Mouse (Mus musculus) cerebellum, adult 2 months (tissue): Measurements from ENCODE around the gene Emcn. TPM values are rescaled to one million over a fixed set of nuclear protein-coding genes. Genes with fewer than 3 reads are reported as not detected.

ENCODE experiments used
- DNase-seq, 2 experiments: peaks; one replicate each; pipeline ENCODE4 v3.0.0; 2021
- H3K27ac ChIP-seq: fragments of 200-500 bp; 2 replicates; pipeline ENCODE4 v1.5.1; 2012; ENCODE audit warnings: low read length, control low read depth, inconsistent platforms; ENCODE audit not compliant: insufficient read depth
- H3K27me3 ChIP-seq: fragments of 200-500 bp; 2 replicates; pipeline ENCODE4 v1.6.1; 2012; ENCODE audit warnings: inconsistent platforms, mild to moderate bottlenecking, low read length, moderate library complexity; ENCODE audit not compliant: control insufficient read depth, insufficient read depth
- H3K4me1 ChIP-seq: fragments of 200-500 bp; 2 replicates; pipeline ENCODE4 v1.6.1; 2011; ENCODE audit warnings: low read length; ENCODE audit not compliant: control insufficient read depth, insufficient read depth
- H3K4me3 ChIP-seq: fragments of 200-500 bp; replicated peaks from 2 replicates; pipeline ENCODE3; 2011; ENCODE audit warnings: mild to moderate bottlenecking, low read depth, low read length, control low read depth; ENCODE audit not compliant: insufficient read depth
- CTCF ChIP-seq: fragments of 200-500 bp; IDR thresholded peaks from 2 replicates; pipeline ENCODE4 v1.5.1; 2011; ENCODE audit warnings: low read depth, mild to moderate bottlenecking, control low read depth, low read length, moderate library complexity, borderline replicate concordance; ENCODE audit not compliant: insufficient read depth
- POLR2A ChIP-seq: fragments of 200-500 bp; IDR thresholded peaks from 2 replicates; pipeline ENCODE4 v1.6.1; 2011; ENCODE audit warnings: low read length, control low read depth, borderline replicate concordance; ENCODE audit not compliant: insufficient read depth
- WGBS: fragments of 180-500 bp; shearing (Covaris S2); methylation state at CpG from one replicate; pipeline ENCODE4 v1.1.7; 2018; 5-methylcytosine and 5-hydroxymethylcytosine counted together
- polyA plus RNA-seq: library from polyadenylated mRNA; depleted of rRNA; stranded (reverse); fragments of >200 nt; gene quantifications from 2 replicates; pipeline ENCODE4 v1.2.3, GENCODE M21; 2012; rRNA removed

Emcn gene
- polyA plus RNA-seq: 15.8 and 16.9 TPM in 2 replicates

DNA sequence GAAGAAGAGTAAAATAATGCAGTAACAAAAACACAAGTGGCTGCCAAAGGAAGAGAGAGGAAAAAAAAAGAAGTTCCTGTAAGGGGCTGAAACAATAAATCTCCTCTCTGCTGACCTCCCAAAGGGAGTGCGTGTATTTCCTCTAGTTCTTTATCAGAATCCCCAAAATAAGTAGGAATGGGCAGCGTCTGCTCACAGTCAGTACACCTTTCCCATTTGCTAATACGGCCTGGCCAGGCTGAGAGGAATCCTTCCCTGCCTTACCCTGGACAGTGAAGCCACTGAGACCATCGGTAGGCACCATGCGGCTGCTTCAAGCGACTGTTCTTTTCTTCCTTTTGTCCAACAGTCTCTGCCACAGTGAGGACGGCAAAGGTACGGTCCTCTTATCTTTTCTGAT is at the start of gene Emcn:
Gene Emcn (plus strand): TSS at position 130 of the 400 bp plus-strand sequence.
- DNase-seq: no peak
- TF ChIP-seq POLR2A (no peak), CTCF (no peak)
- no peaks in the 10 kb centered on the region for H3K27me3 ChIP-seq
- WGBS: 78% methylated on average over 8 of the region's 8 CpGs
- H3K4me1 ChIP-seq: peaks cover 6% of the 10 kb centered on the region; the same call in 1 of the 2 replicates
- no peak within 1 kb of the TSS for H3K27ac ChIP-seq
- peak within 1 kb of the TSS; percentile 22 for H3K4me3 ChIP-seq

DNA sequence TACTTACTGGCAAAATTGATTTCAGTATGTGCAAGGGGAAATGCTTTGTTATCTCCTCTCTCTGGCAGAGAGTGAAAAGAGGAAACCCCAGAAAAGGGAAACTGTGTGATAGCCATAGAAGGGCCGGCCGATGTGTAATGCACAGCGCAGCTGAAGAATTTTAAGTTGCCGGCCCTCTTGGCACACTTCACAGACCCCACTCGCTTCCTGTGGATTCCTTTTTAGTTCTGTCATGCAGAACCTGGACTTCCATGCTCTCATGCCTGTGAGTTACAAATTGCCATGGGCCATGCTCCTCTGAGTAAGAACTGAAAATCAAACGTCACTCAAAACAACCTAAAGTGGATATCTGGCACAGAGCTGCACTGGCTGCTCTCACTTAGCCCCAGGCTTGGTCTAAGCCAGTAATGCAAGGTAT is 47.7 kb upstream of the Emcn start:
- H3K27me3 ChIP-seq: no peaks in the 10 kb centered on the region
- no peak for DNase-seq
- no peak overlapping the region for H3K4me3 ChIP-seq
- 42% methylated on average over 6 of the region's 6 CpGs for WGBS
- no peak overlapping the region for H3K27ac ChIP-seq
- TF ChIP-seq POLR2A (no peak), CTCF (no peak)
- no peaks in the 10 kb centered on the region for H3K4me1 ChIP-seq

DNA sequence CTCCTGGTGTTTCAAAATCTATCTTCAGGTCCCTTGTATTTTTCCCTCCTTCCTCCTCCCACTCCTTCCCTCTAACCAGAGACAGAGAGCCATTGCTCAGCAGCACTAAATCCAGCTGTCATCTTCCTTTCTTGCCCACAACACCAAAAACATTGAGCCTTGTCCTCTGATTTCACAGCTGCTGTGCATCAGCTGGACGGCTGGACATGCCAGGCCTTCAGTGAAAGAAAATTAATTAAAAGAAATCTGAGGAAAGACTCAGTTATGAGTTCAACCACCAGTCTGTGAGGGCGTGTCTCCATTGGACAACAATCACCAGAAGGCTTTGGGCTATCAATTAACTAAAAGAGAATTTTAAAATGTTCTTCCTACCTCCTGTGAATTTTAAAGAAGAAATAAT is 42.6 kb upstream of the Emcn start:
- 86% methylated on average over 2 of the region's 2 CpGs for WGBS
- Histone ChIP-seq H3K27ac (no peak overlapping the region), H3K27me3 (no peaks in the 10 kb centered on the region), H3K4me1 (no peaks in the 10 kb centered on the region), H3K4me3 (no peak overlapping the region)
- DNase-seq: no peak
- TF ChIP-seq POLR2A (no peak), CTCF (no peak)

DNA sequence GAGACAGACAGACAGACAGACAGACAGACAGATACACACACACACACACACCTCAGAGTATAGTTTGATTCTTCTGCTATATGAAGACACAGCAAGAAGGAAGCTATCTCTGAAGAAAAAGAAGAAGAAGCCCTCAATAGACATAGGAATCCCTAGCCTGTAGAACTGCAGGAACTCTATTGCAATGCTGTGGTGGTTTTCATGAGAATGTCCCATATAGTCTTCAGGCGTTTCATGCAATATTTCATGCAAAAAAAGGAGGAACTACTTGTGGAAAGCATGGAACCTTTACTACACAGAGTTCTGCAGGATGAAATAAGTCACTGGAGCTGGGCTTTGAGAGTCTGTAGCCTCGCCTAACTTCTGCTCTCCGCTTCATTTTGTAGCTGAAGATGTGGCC is 40.7 kb upstream of the Emcn start:
- Histone ChIP-seq H3K27me3 (no peaks in the 10 kb centered on the region), H3K27ac (no peak overlapping the region), H3K4me1 (no peaks in the 10 kb centered on the region), H3K4me3 (no peak overlapping the region)
- no peak for DNase-seq
- TF ChIP-seq CTCF: no peak
- TF ChIP-seq POLR2A: no peak
- WGBS: 91% methylated on average over 3 of the region's 3 CpGs

DNA sequence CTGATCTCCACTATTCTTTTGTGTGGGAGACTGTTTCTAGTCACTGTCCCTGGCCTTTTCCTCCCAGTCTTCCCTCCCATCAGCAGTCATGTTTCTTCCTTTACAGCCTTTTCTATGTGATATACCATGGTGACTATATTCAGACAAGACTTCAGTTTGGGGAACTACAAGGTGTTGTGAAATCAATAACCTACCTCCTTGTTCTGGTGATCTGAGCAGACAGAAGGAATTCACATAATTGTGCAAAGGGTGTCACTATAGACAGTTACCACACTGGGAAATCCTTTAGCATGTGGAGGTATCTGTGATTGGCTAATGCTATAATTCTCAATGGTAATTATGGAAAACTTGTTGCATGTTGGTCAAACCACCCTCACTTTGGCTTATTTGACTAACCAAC is 39.7 kb upstream of the Emcn start:
- no peak overlapping the region for H3K27ac ChIP-seq
- H3K4me1 ChIP-seq: no peaks in the 10 kb centered on the region

DNA sequence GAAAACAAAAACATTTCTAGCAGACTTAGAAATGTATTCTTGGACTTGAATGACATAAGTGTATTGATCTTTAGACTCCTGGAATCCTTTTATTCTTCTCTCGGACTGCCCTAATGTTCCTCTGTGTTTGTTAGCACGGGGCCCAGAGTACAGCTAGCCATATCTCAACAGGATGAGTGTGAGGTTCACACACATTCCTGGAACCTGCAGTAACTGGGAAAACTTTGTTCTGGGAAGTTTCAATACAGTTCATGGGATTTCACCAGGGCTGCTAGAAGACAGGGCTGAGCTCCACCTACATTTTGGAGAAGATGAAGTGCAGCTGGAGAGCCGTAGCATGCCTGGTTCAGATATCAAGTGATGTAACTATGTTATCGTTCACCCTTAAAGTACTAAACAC is 38.1 kb upstream of the Emcn start:
- H3K27me3 ChIP-seq: no peaks in the 10 kb centered on the region
- no peak for TF ChIP-seq CTCF
- TF ChIP-seq POLR2A: no peak
- no peak overlapping the region for H3K27ac ChIP-seq
- 91% methylated on average over 4 of the region's 4 CpGs for WGBS
- H3K4me3 ChIP-seq: no peak overlapping the region
- no peak for DNase-seq
- no peaks in the 10 kb centered on the region for H3K4me1 ChIP-seq

More for the DNA sequence above, 39.7 kb upstream of the Emcn start:
- DNase-seq: no peak
- Histone ChIP-seq H3K4me3 (no peak overlapping the region), H3K27me3 (no peaks in the 10 kb centered on the region)
- TF ChIP-seq CTCF: no peak
- TF ChIP-seq POLR2A: no peak

DNA sequence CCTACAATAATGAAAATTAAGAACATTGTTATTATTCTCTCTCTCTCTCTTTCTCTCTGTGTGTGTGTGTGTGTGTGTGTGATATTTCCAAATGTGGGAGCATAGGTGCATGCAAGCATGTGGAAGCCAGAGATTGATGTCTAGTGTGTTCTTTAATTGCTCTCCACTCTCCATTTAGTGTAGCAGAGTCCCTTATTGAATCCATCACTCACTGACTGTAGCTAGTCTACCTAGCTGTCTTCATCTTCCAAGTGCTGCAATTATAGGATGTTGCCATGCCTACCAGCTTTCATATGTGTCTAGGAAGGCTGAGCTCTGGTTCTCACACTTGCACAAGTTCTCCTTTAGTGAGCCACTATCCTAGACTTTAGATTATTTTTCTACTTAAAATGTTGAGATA is 30.9 kb upstream of the Emcn start:
- Histone ChIP-seq H3K27me3 (no peaks in the 10 kb centered on the region), H3K4me1 (no peaks in the 10 kb centered on the region), H3K4me3 (no peak overlapping the region), H3K27ac (no peak overlapping the region)
- DNase-seq: no peak
- TF ChIP-seq CTCF (no peak), POLR2A (no peak)

DNA sequence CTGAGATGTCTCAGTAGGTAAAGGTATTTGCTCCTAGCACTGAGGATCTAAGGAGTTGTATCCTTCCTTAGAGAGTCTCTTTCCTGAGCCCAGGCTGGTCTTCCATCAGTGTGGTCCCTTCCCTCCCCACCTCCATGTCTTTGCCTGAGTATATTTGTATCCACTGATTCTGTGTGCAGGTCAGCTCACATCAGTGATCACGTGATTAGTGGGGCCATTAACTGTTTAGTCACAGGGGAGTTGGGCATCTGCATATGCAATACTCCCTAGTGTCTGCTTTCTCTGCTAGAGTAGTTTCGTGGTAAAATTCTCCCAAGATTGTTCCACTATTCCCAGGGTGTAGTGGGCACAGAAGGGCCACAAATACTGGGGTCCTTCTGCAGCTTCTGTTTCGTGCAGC is 28.3 kb upstream of the Emcn start:
- Histone ChIP-seq H3K4me1 (no peaks in the 10 kb centered on the region), H3K27me3 (no peaks in the 10 kb centered on the region), H3K27ac (no peak overlapping the region), H3K4me3 (no peak overlapping the region)
- DNase-seq: no peak
- 76% methylated on average over 3 of the region's 3 CpGs for WGBS
- TF ChIP-seq CTCF: no peak
- no peak for TF ChIP-seq POLR2A

DNA sequence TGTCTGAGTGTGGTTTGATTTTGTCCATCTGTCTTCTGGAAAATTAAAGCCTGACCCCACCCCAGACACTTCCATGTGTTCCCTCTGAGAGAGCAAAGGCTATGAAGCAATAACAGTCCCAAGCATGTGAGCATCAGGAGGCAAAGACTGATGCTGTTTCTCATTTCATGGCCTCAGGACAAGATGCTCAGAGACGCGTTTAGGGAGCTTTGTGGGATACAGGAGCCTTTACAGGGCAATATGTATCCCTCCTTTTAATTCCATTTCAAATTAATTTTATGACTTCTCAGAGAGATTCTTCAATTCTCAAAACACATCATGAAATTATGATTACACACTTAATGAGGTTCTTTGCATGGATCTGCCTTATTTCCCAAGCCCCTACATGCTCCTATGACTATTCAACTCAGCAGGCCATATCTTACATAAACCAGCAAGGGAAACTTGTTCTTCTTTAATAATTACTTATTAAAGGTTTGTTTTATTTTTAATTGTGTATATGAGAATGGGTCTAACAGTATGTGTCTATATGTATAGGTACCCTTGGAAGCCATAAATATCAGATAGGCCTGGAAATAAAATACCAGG is 27.0 kb upstream of the Emcn start:
- H3K27ac ChIP-seq: no peak overlapping the region
- no peaks in the 10 kb centered on the region for H3K27me3 ChIP-seq
- no peak overlapping the region for H3K4me3 ChIP-seq
- WGBS: 90% methylated on average over 2 of the region's 2 CpGs
- DNase-seq: no peak
- no peak for TF ChIP-seq CTCF
- H3K4me1 ChIP-seq: no peaks in the 10 kb centered on the region
